ENCODE assay signal across 15 mouse cellular contexts in the genomic region with DNA sequence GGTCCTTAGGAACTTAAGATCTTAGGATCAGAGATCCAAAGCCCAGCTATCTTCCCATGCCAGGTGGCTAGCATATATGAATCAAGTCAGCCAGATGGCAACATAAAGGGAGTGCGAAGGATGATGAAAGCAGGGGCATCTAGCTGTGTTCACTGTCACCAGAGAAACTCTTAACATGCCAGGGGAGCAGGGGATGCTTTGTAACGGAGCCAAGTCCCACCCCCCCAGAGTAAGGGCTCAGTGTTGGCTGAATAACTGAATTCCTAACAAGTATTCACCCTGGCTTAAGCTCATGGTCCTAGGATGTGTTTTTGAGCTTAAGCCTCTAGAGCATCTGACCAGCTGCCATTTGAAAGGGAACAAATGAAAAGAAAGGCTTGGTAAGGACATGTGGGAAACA.
DNase-seq lines count a peak whose midpoint lies in the region; ATAC-seq lines count a peak whose summit lies in the region.
"Had no signal": no experiment of that assay in that cellular context is flagged by ENCODE, and none has a peak within 500 bp of the region (broad histone marks: within the 10 kb centered on the region; RNA-seq: fewer than 3 reads in every experiment).

No protein-coding gene starts in this region.

- H3K4me3 ChIP-seq in forebrain, embryonic 14.5 days (ENCODE audit: low read depth, low read length), result no peak overlapping the region
- H3K4me3 ChIP-seq in hindbrain, embryonic 16.5 days (ENCODE audit: low read length), result no peak overlapping the region
- no peak overlapping the region for H3K4me3 ChIP-seq in midbrain, embryonic 16.5 days (ENCODE audit: low read depth, low read length)
- H3K4me3 ChIP-seq: liver, embryonic 12.5 days had no signal

- H3K9me3 ChIP-seq in forebrain, embryonic 14.5 days (replicated peaks; ENCODE audit: control insufficient read depth, low read length), result no peaks in the 10 kb centered on the region
- no peaks in the 10 kb centered on the region for H3K9me3 ChIP-seq in hindbrain, embryonic 16.5 days (ENCODE audit: control insufficient read depth, low read length)
- no peaks in the 10 kb centered on the region for H3K9me3 ChIP-seq in midbrain, embryonic 16.5 days (replicated peaks; ENCODE audit: control insufficient read depth, low read length, poor library complexity, severe bottlenecking)
- H3K9me3 ChIP-seq: liver, embryonic 12.5 days had no signal

- H3K36me3 ChIP-seq in forebrain, embryonic 14.5 days (ENCODE audit: control insufficient read depth, insufficient read depth, low read length), result no peaks in the 10 kb centered on the region
- H3K36me3 ChIP-seq in hindbrain, embryonic 16.5 days (ENCODE audit: control insufficient read depth, insufficient read depth, low read length), result no peaks in the 10 kb centered on the region
- H3K36me3 ChIP-seq in midbrain, embryonic 16.5 days (ENCODE audit: control insufficient read depth, insufficient read depth, low read length), result no peaks in the 10 kb centered on the region
- H3K36me3 ChIP-seq: liver, embryonic 12.5 days had no signal

- H3K9ac ChIP-seq in forebrain, embryonic 14.5 days (ENCODE audit: low read length), result no peak overlapping the region
- H3K9ac ChIP-seq in hindbrain, embryonic 16.5 days (ENCODE audit: low read depth, low read length), result no peak overlapping the region
- H3K9ac ChIP-seq in midbrain, embryonic 16.5 days (ENCODE audit: low read depth, low read length), result no peak overlapping the region
- H3K9ac ChIP-seq: liver, embryonic 12.5 days; lung, embryonic 14.5 days had no signal

- WGBS in forebrain, embryonic 14.5 days, result 10% methylated on average over 2 of the region's 2 CpGs
- WGBS in hindbrain, embryonic 16.5 days, result 38% methylated on average over 2 of the region's 2 CpGs
- 13% methylated on average over 2 of the region's 2 CpGs for WGBS in midbrain, embryonic 16.5 days

- intact Hi-C loops in left cerebral cortex, postnatal 4 days (cut with DNase I), result no loop called here
- intact Hi-C loops in left cerebral cortex, postnatal 36 days (cut with DNase I), result no loop called here

- no peaks in the 10 kb centered on the region for H3K27me3 ChIP-seq in forebrain, embryonic 14.5 days (replicated peaks; ENCODE audit: control insufficient read depth, insufficient read depth, low read length)
- no peaks in the 10 kb centered on the region for H3K27me3 ChIP-seq in hindbrain, embryonic 16.5 days (replicated peaks; ENCODE audit: control insufficient read depth, insufficient read depth, low read length)
- H3K27me3 ChIP-seq in midbrain, embryonic 16.5 days (ENCODE audit: control insufficient read depth, insufficient read depth, low read depth, low read length), result no peaks in the 10 kb centered on the region
- H3K27me3 ChIP-seq: liver, embryonic 12.5 days had no signal

- H3K4me1 ChIP-seq in forebrain, embryonic 14.5 days (ENCODE audit: control insufficient read depth, insufficient read depth, low read length), result peaks cover 16% of the 10 kb centered on the region
- no peaks in the 10 kb centered on the region for H3K4me1 ChIP-seq in hindbrain, embryonic 16.5 days (ENCODE audit: control insufficient read depth, insufficient read depth, low read depth, low read length)
- 0 out of 2 replicates have a peak, but pooled peaks cover 8% of the 10 kb centered on the region for H3K4me1 ChIP-seq in midbrain, embryonic 16.5 days (ENCODE audit: control insufficient read depth, insufficient read depth, low read length)
- H3K4me1 ChIP-seq: liver, embryonic 12.5 days had no signal

- no peak overlapping the region for H3K27ac ChIP-seq in forebrain, embryonic 14.5 days (ENCODE audit: low read depth, low read length)
- H3K27ac ChIP-seq in hindbrain, embryonic 16.5 days (ENCODE audit: low read depth, low read length), result no peak overlapping the region
- no peak overlapping the region for H3K27ac ChIP-seq in midbrain, embryonic 16.5 days (ENCODE audit: low read length)
- H3K27ac ChIP-seq: liver, embryonic 12.5 days; macrophage; stomach, postnatal 0 days had no signal

- ATAC-seq in forebrain, embryonic 14.5 days, result peak; percentile 88
- ATAC-seq in hindbrain, embryonic 16.5 days, result peak; percentile 61; the same call in 1 of the 2 replicates
- peak; percentile 75 for ATAC-seq in midbrain, embryonic 16.5 days
- ATAC-seq: intestine, embryonic 16.5 days; liver, embryonic 12.5 days had no signal

- no peak overlapping the region for H3K4me2 ChIP-seq in forebrain, embryonic 14.5 days (ENCODE audit: low read length)
- no peak overlapping the region for H3K4me2 ChIP-seq in hindbrain, embryonic 16.5 days (ENCODE audit: low read length)
- H3K4me2 ChIP-seq in midbrain, embryonic 16.5 days (ENCODE audit: low read length), result no peak overlapping the region
- H3K4me2 ChIP-seq: liver, embryonic 12.5 days; lung, embryonic 14.5 days had no signal

- DNase-seq in left cerebral cortex, postnatal 4 days, result peak; percentile 86
- DNase-seq in left cerebral cortex, postnatal 36 days (ENCODE audit: low spot score in 2 of 2), result no peak
- DNase-seq in forebrain, embryonic 14.5 days (ENCODE audit: low spot score), result peak; percentile 81
- DNase-seq in ovary, postnatal 10 days (ENCODE audit: low spot score), result no peak
- no peak for DNase-seq in kidney, adult 9 months
- DNase-seq: gastrocnemius, postnatal 25 days; heart, postnatal 10 days; lung, embryonic 14.5 days; thymus, postnatal 14 days had no signal

Comparison
In these comparisons a context has a peak if more than half of its experiments do, and no peak if none do; other contexts are left out.
1. DNase-seq: peak in left cerebral cortex, postnatal 4 days (single experiment) and forebrain, embryonic 14.5 days (single experiment); none in left cerebral cortex, postnatal 36 days (0 of 2), ovary, postnatal 10 days (single experiment) and kidney, adult 9 months (single experiment).
2. Peak in every context shown above with its lines, with median percentiles within 50 percentile points of each other: ATAC-seq.